Mouse (Mus musculus): ENCODE results near the gene Gsn.

GRCm38 (mm10) chr2:35222822-35223391 lies 33.3 kb upstream of the Gsn start:
- no peak for TF ChIP-seq CTCF (IDR thresholded peaks at IDR 0.05; ENCODE audit: borderline replicate concordance, insufficient read depth, low read length)
- no peak for TF ChIP-seq POLR2A (IDR thresholded peaks at IDR 0.05; ENCODE audit: low read depth, low read length)

Data from embryonic fibroblast, embryonic 13.5 days (primary cell).